25 mouse cellular contexts compared by ENCODE assay signal in genomic region chr11:121553458-121553857, GRCm38 (mm10). TPM values are rescaled to one million over a fixed set of nuclear protein-coding genes. Genes with fewer than 3 reads are reported as not detected.
A peak's percentile ranks its signal among the peaks of the same experiment; 100 is the strongest.
DNase-seq lines count a peak whose midpoint lies in the region; ATAC-seq and TF ChIP-seq lines count a peak whose summit lies in the region.
"Had no signal": no experiment of that assay in that cellular context is flagged by ENCODE, and none has a peak within 500 bp of the region (broad histone marks: within the 10 kb centered on the region; RNA-seq: fewer than 3 reads in every experiment).

No protein-coding gene starts in this region.

- H3K27me3 ChIP-seq in kidney, embryonic 15.5 days = no peaks in the 10 kb centered on the region
- H3K27me3 ChIP-seq in liver, embryonic 13.5 days = no peaks in the 10 kb centered on the region
- H3K27me3 ChIP-seq in liver, embryonic 11.5 days (replicated peaks; ENCODE audit: control insufficient read depth, insufficient read depth, low read length) = no peaks in the 10 kb centered on the region
- no peaks in the 10 kb centered on the region for H3K27me3 ChIP-seq in MEL (ENCODE audit: control insufficient read depth in 1 of 2, insufficient read depth in 2 of 2, low read length in 2 of 2)
- H3K27me3 ChIP-seq: embryonic facial prominence, embryonic 13.5 days; forebrain, embryonic 12.5 days; forebrain, embryonic 15.5 days; hindbrain, embryonic 13.5 days; Patski had no signal

- no peak for TF ChIP-seq RAD21 in MEL (IDR thresholded peaks at IDR 0.05; ENCODE audit: low read depth, low read length)

- TF ChIP-seq EP300 in MEL (IDR thresholded peaks at IDR 0.05; ENCODE audit: low read depth in 1 of 2, low read length in 2 of 2) = peak in 1 of 2 experiments; percentile 55; a peak in 1 of 4 replicates

- H3K27ac ChIP-seq in kidney, embryonic 15.5 days = peak overlapping the region; percentile 72
- peak overlapping the region; percentile 55; the same call in 1 of the 2 replicates for H3K27ac ChIP-seq in liver, embryonic 13.5 days
- H3K27ac ChIP-seq in liver, embryonic 11.5 days (ENCODE audit: low read depth, low read length) = no peak overlapping the region
- H3K27ac ChIP-seq in MEL (ENCODE audit: control insufficient read depth, low read depth, low read length) = no peak overlapping the region
- H3K27ac ChIP-seq: embryonic facial prominence, embryonic 10.5 days; forebrain, embryonic 12.5 days; forebrain, embryonic 15.5 days; hindbrain, embryonic 10.5 days; hindbrain, embryonic 13.5 days had no signal

- no peak for TF ChIP-seq CTCF in MEL (IDR thresholded peaks at IDR 0.05 in 2 of 3, conservative IDR thresholded peaks at IDR 0.05 in 1 of 3; ENCODE audit: control insufficient read depth in 1 of 3, insufficient read depth in 1 of 3, low read depth in 2 of 3, low read length in 3 of 3, poor library complexity in 1 of 3, severe bottlenecking in 1 of 3)

- no peak for DNase-seq in kidney, postnatal 36 days
- no peak for DNase-seq in liver, embryonic 13.5 days
- DNase-seq in liver, embryonic 11.5 days (ENCODE audit: low spot score) = no peak
- no peak for DNase-seq in MEL (ENCODE audit: low read depth, low spot score)
- no peak for DNase-seq in cerebellum, postnatal 36 days
- no peak for DNase-seq in embryo, embryonic 10 days (ENCODE audit: low spot score)
- DNase-seq: adrenal gland, postnatal 10 days; adrenal gland, postnatal 36 days; cerebellum, adult 9-10 months; embryo, embryonic 11 days; gastrocnemius, postnatal 25 days had no signal

- no peak overlapping the region for H3K4me2 ChIP-seq in kidney, embryonic 15.5 days
- H3K4me2 ChIP-seq in liver, embryonic 13.5 days = no peak overlapping the region
- H3K4me2 ChIP-seq in liver, embryonic 11.5 days = no peak overlapping the region
- H3K4me2 ChIP-seq: embryonic facial prominence, embryonic 13.5 days; forebrain, embryonic 12.5 days; forebrain, embryonic 15.5 days; heart, embryonic 11.5 days; hindbrain, embryonic 13.5 days had no signal

- H3K79me2 ChIP-seq in MEL (ENCODE audit: control insufficient read depth, insufficient read depth, low read length, poor library complexity) = no peaks in the 10 kb centered on the region

- no peak for TF ChIP-seq POLR2A in MEL (IDR thresholded peaks at IDR 0.05; ENCODE audit: control insufficient read depth in 1 of 2, insufficient read depth in 1 of 2, low read depth in 1 of 2, low read length in 2 of 2, poor library complexity in 1 of 2)

- WGBS in kidney, embryonic 15.5 days = 93% methylated on average over 3 of the region's 3 CpGs
- 81% methylated on average over 3 of the region's 3 CpGs for WGBS in liver, embryonic 13.5 days (ENCODE audit: insufficient replicate concordance)
- WGBS in liver, embryonic 11.5 days = 86% methylated on average over 3 of the region's 3 CpGs

- H3K4me3 ChIP-seq in kidney, embryonic 15.5 days (replicated peaks) = no peak overlapping the region
- H3K4me3 ChIP-seq in liver, embryonic 13.5 days (replicated peaks) = no peak overlapping the region
- H3K4me3 ChIP-seq in liver, embryonic 11.5 days (ENCODE audit: low read depth, low read length) = no peak overlapping the region
- no peak overlapping the region for H3K4me3 ChIP-seq in MEL (ENCODE audit: control insufficient read depth in 1 of 2, insufficient read depth in 1 of 2, low read depth in 2 of 2, low read length in 2 of 2)
- H3K4me3 ChIP-seq: embryonic facial prominence, embryonic 10.5 days; embryonic facial prominence, embryonic 13.5 days; erythroblast, embryonic 14.5 days; forebrain, embryonic 12.5 days; forebrain, embryonic 15.5 days; hindbrain, embryonic 10.5 days; hindbrain, embryonic 13.5 days had no signal

- H3K9me3 ChIP-seq in kidney, embryonic 15.5 days (replicated peaks) = no peaks in the 10 kb centered on the region
- H3K9me3 ChIP-seq in liver, embryonic 13.5 days (replicated peaks) = no peaks in the 10 kb centered on the region
- no peaks in the 10 kb centered on the region for H3K9me3 ChIP-seq in liver, embryonic 11.5 days (ENCODE audit: control insufficient read depth, low read length)
- no peaks in the 10 kb centered on the region for H3K9me3 ChIP-seq in MEL (replicated peaks; ENCODE audit: insufficient read depth, low read length)
- H3K9me3 ChIP-seq: embryonic facial prominence, embryonic 10.5 days; embryonic facial prominence, embryonic 13.5 days; forebrain, embryonic 12.5 days; forebrain, embryonic 15.5 days; hindbrain, embryonic 10.5 days; hindbrain, embryonic 13.5 days had no signal

- peaks cover 2% of the 10 kb centered on the region; the same call in 1 of the 2 replicates for H3K36me3 ChIP-seq in kidney, embryonic 15.5 days
- H3K36me3 ChIP-seq in liver, embryonic 13.5 days = peaks cover 19% of the 10 kb centered on the region
- no peaks in the 10 kb centered on the region for H3K36me3 ChIP-seq in liver, embryonic 11.5 days (ENCODE audit: control insufficient read depth, insufficient read depth, low read length)
- peaks cover 2 to 24% of the 10 kb centered on the region in 2 experiments; a peak in 3 of 4 replicates for H3K36me3 ChIP-seq in MEL (ENCODE audit: control insufficient read depth in 1 of 2, insufficient read depth in 2 of 2, low read length in 2 of 2)
- H3K36me3 ChIP-seq: forebrain, embryonic 15.5 days had no signal

- no peak for ATAC-seq in kidney, embryonic 15.5 days (replicated peaks; ENCODE audit: low FRiP score)
- no peak for ATAC-seq in liver, embryonic 13.5 days (ENCODE audit: low read depth)
- ATAC-seq in liver, embryonic 11.5 days (replicated peaks; ENCODE audit: low FRiP score) = no peak
- ATAC-seq: CD4-positive, CD25-positive, alpha-beta regulatory T cell, adult 4 months; forebrain, embryonic 15.5 days; hindbrain, embryonic 16.5 days; Patski had no signal

- no peak overlapping the region for H3K9ac ChIP-seq in kidney, embryonic 15.5 days
- no peak overlapping the region for H3K9ac ChIP-seq in liver, embryonic 13.5 days
- H3K9ac ChIP-seq in liver, embryonic 11.5 days (ENCODE audit: low read depth, low read length) = no peak overlapping the region
- no peak overlapping the region for H3K9ac ChIP-seq in MEL (ENCODE audit: control insufficient read depth, low read depth, low read length, poor library complexity, severe bottlenecking)
- H3K9ac ChIP-seq: embryonic facial prominence, embryonic 13.5 days; forebrain, embryonic 12.5 days; forebrain, embryonic 15.5 days; hindbrain, embryonic 13.5 days had no signal

- H3K4me1 ChIP-seq in kidney, embryonic 15.5 days = peaks cover 38% of the 10 kb centered on the region
- peaks cover 60% of the 10 kb centered on the region for H3K4me1 ChIP-seq in liver, embryonic 13.5 days (replicated peaks)
- peaks cover 19% of the 10 kb centered on the region for H3K4me1 ChIP-seq in liver, embryonic 11.5 days (replicated peaks; ENCODE audit: control insufficient read depth, insufficient read depth, low read length)
- H3K4me1 ChIP-seq in MEL (ENCODE audit: control insufficient read depth in 1 of 2, insufficient read depth in 2 of 2, low read length in 2 of 2) = peaks cover 29 to 34% of the 10 kb centered on the region in 2 experiments

TF ChIP-seq in MEL, 35 proteins besides CTCF, POLR2A, EP300 and RAD21:
- TF ChIP-seq TCF12 (IDR thresholded peaks at IDR 0.05; ENCODE audit: low read depth, low read length) = peak; percentile 28; the same call in 1 of the 2 replicates
- TF ChIP-seq UBTF (IDR thresholded peaks at IDR 0.05; ENCODE audit: borderline replicate concordance, insufficient read depth, low read depth, low read length) = no peak

RNA-seq across cellular contexts. Expression of gene Zfp750, which starts 34.3 kb away (rescaled TPM):
- 0.67 and 0.77 TPM in 2 replicates for polyA plus RNA-seq in kidney, embryonic 15.5 days (2015; fragmentation: Nextera tagmentation; extraction: Ambion mirVana)
- polyA plus RNA-seq in liver, embryonic 13.5 days (2015; fragmentation: Nextera tagmentation; extraction: Ambion mirVana) = 0.22 and 0.30 TPM in 2 replicates
- polyA plus RNA-seq in liver, embryonic 11.5 days (2014; fragmentation: Nextera tagmentation; extraction: Ambion mirVana) = 0.16 and 0.26 TPM in 2 replicates
- total RNA-seq in MEL (2012; rRNA removed) = 0.08 TPM in 1 of 2 replicates, not detected in the other
- polyA plus RNA-seq in MEL (2012; ENCODE audit: insufficient read depth in 1 of 2, insufficient read length in 2 of 2, low read depth in 1 of 2, low replicate concordance in 2 of 2, missing spikeins in 1 of 2) = under 1 TPM in 1 of 2 experiments, not detected in 1; 0.06 TPM
- total RNA-seq: common myeloid progenitor, adult 5-6 weeks had no signal
- polyA plus RNA-seq: erythroblast, embryonic 14.5 days; heart, embryonic 14.5 days; Patski had no signal

Comparison
In these comparisons a context has a peak if more than half of its experiments do, and no peak if none do; other contexts are left out.
1. H3K27ac ChIP-seq: peak in kidney, embryonic 15.5 days (single experiment) and liver, embryonic 13.5 days (single experiment); none in liver, embryonic 11.5 days (single experiment) and MEL (single experiment).